ENCODE assay signal across 8 mouse cellular contexts in the genomic region with DNA sequence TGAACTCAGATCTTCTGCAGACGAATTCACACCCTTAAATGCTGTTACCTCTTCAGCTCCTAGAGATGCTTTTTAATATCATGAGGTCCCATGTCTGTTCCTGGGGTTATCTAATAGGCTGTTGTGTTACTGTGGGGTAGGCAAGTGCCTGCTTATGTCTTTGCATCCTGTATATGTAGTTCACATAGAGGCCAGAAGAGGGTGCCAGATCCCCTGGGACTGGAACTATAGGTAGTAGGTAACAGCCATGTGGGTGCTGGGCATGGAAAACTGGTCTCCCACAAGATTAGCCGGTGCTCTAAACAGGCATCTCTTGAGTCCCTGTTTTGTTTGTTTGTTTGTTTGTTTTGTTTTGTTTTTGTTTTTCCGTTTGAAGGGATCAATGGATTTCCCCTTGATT. TPM values are rescaled to one million over a fixed set of nuclear protein-coding genes. Genes with fewer than 3 reads are reported as not detected.
DNase-seq lines count a peak whose midpoint lies in the region; ATAC-seq and TF ChIP-seq lines count a peak whose summit lies in the region.
"Had no signal": no experiment of that assay in that cellular context is flagged by ENCODE, and none has a peak within 500 bp of the region (broad histone marks: within the 10 kb centered on the region; RNA-seq: fewer than 3 reads in every experiment).

No protein-coding gene starts in this region.

- TF ChIP-seq POLR2A in cortical plate, adult 2 months (IDR thresholded peaks at IDR 0.05; ENCODE audit: extremely low read depth, insufficient read depth, low read length): no peak

- TF ChIP-seq CTCF in layer of hippocampus, adult 2 months (conservative IDR thresholded peaks at IDR 0.05): peak; percentile 67
- peak; percentile 86 for TF ChIP-seq CTCF in Patski (IDR thresholded peaks at IDR 0.05)
- peak; percentile 24; the same call in 1 of the 2 replicates for TF ChIP-seq CTCF in cortical plate, adult 2 months (IDR thresholded peaks at IDR 0.05; ENCODE audit: extremely low read depth, insufficient read depth, low read length)

- H3K9me3 ChIP-seq in forebrain, embryonic 16.5 days (ENCODE audit: control insufficient read depth, low read length): no peaks in the 10 kb centered on the region
- H3K9me3 ChIP-seq: midbrain, embryonic 12.5 days had no signal

- H3K36me3 ChIP-seq in forebrain, embryonic 16.5 days (ENCODE audit: control insufficient read depth, insufficient read depth): no peaks in the 10 kb centered on the region
- H3K36me3 ChIP-seq: midbrain, embryonic 12.5 days had no signal

- H3K27ac ChIP-seq in layer of hippocampus, adult 2 months: no peak overlapping the region
- H3K27ac ChIP-seq in cortical plate, adult 2 months (ENCODE audit: insufficient read depth, low read length): no peak overlapping the region
- no peak overlapping the region for H3K27ac ChIP-seq in forebrain, embryonic 16.5 days (ENCODE audit: low read length)
- H3K27ac ChIP-seq: midbrain, embryonic 12.5 days had no signal

- DNase-seq in layer of hippocampus, adult 2 months (ENCODE audit: low spot score in 2 of 2): no peak
- DNase-seq in layer of hippocampus, postnatal 25 days (ENCODE audit: extremely low spot score in 1 of 2, low spot score in 1 of 2): no peak
- DNase-seq in Patski (ENCODE audit: low read depth, low spot score): no peak
- DNase-seq in layer of hippocampus, adult 9-11 months: no peak

- no peak overlapping the region for H3K4me2 ChIP-seq in forebrain, embryonic 16.5 days (ENCODE audit: low read length)
- H3K4me2 ChIP-seq: midbrain, embryonic 12.5 days had no signal

- H3K4me1 ChIP-seq in cortical plate, adult 2 months (ENCODE audit: control insufficient read depth, insufficient read depth, low read length): no peaks in the 10 kb centered on the region
- H3K4me1 ChIP-seq in forebrain, embryonic 16.5 days (replicated peaks; ENCODE audit: control insufficient read depth, insufficient read depth, low read length): no peaks in the 10 kb centered on the region
- H3K4me1 ChIP-seq: midbrain, embryonic 12.5 days had no signal

- no peak for ATAC-seq in Patski
- ATAC-seq in megakaryocyte progenitor cell, adult 5-6 weeks (replicated peaks; ENCODE audit: poor library complexity): peak; percentile 76
- no peak for ATAC-seq in forebrain, embryonic 16.5 days

- in situ Hi-C loops in Patski (cut with MboI; ENCODE audit: low pct_unique_long_range_greater_than_20kb): loop anchor here (5.0 kb wide), 1 partner anchor 35 kb away; no protein-coding TSS in a partner anchor

- H3K27me3 ChIP-seq in Patski: peaks cover under 1% of the 10 kb centered on the region
- no peaks in the 10 kb centered on the region for H3K27me3 ChIP-seq in forebrain, embryonic 16.5 days (replicated peaks; ENCODE audit: control insufficient read depth, insufficient read depth, low read length)
- H3K27me3 ChIP-seq: midbrain, embryonic 12.5 days had no signal

- CTCF ChIA-PET in Patski (lab: Charles Lee): interaction anchor here (0.9 to 2.4 kb wide), 3 partner anchors 22 to 41 kb away, joined by 3 to 11 read pairs (median 7); a partner anchor contains a TSS

- H3K9ac ChIP-seq in forebrain, embryonic 16.5 days (replicated peaks; ENCODE audit: low read depth, low read length): no peak overlapping the region
- H3K9ac ChIP-seq: midbrain, embryonic 12.5 days had no signal

- POLR2A ChIA-PET in Patski (lab: Charles Lee): no interaction called here

- WGBS in forebrain, embryonic 16.5 days: 45% methylated on average over 3 of the region's 3 CpGs

- no peak overlapping the region for H3K4me3 ChIP-seq in layer of hippocampus, adult 2 months
- H3K4me3 ChIP-seq in cortical plate, adult 2 months (ENCODE audit: insufficient read depth, low read length): no peak overlapping the region
- H3K4me3 ChIP-seq in forebrain, embryonic 16.5 days (replicated peaks; ENCODE audit: low read length): no peak overlapping the region
- H3K4me3 ChIP-seq: midbrain, embryonic 12.5 days had no signal

RNA-seq across cellular contexts. Expression of a gene that starts 15.8 kb away (rescaled TPM):
- 1 to 10 TPM in 1 of 2 experiments, under 1 TPM in 1; 0.67 to 1.5 TPM for total RNA-seq in layer of hippocampus, adult 2 months (2021)
- 1 to 10 TPM; 1.1 to 3.4 TPM for total RNA-seq in layer of hippocampus, postnatal 25 days (2021)
- polyA plus RNA-seq in Patski (2021): not detected
- 1.1 and 1.6 TPM in 2 replicates for polyA plus RNA-seq in cortical plate, adult 2 months (2012; rRNA removed)
- 4.4 and 6.0 TPM in 2 replicates for total RNA-seq in megakaryocyte progenitor cell, adult 5-6 weeks (2015)
- total RNA-seq in megakaryocyte progenitor cell, adult 5-6 weeks (2017): 7.4 and 7.5 TPM in 2 replicates
- 0.68 and 0.80 TPM in 2 replicates for polyA plus RNA-seq in forebrain, embryonic 16.5 days (2015; fragmentation: Nextera tagmentation; extraction: Ambion mirVana)

RNA-seq across cellular contexts. Expression of a gene that starts 40.7 kb away (rescaled TPM):
- total RNA-seq in layer of hippocampus, adult 2 months (2021): 10 to 100 TPM; 35.2 to 47.0 TPM
- total RNA-seq in layer of hippocampus, postnatal 25 days (2021): 10 to 100 TPM; 28.1 to 39.2 TPM
- polyA plus RNA-seq in Patski (2021): 1.9 TPM
- 57.4 and 62.1 TPM in 2 replicates for polyA plus RNA-seq in cortical plate, adult 2 months (2012; rRNA removed)
- not detected in 2 replicates for total RNA-seq in megakaryocyte progenitor cell, adult 5-6 weeks (2015)
- total RNA-seq in megakaryocyte progenitor cell, adult 5-6 weeks (2017): not detected in 2 replicates
- 3.1 and 4.8 TPM in 2 replicates for polyA plus RNA-seq in forebrain, embryonic 16.5 days (2015; fragmentation: Nextera tagmentation; extraction: Ambion mirVana)

RNA-seq across cellular contexts. Expression of a gene that starts 41.7 kb away (rescaled TPM):
- total RNA-seq in layer of hippocampus, adult 2 months (2021): under 1 TPM in 1 of 2 experiments, not detected in 1; 0.46 TPM
- under 1 TPM; 0.38 to 0.49 TPM for total RNA-seq in layer of hippocampus, postnatal 25 days (2021)
- not detected for polyA plus RNA-seq in Patski (2021)
- 0.63 and 0.95 TPM in 2 replicates for polyA plus RNA-seq in cortical plate, adult 2 months (2012; rRNA removed)
- 25.7 and 30.7 TPM in 2 replicates for total RNA-seq in megakaryocyte progenitor cell, adult 5-6 weeks (2015)
- 29.3 and 36.6 TPM in 2 replicates for total RNA-seq in megakaryocyte progenitor cell, adult 5-6 weeks (2017)
- polyA plus RNA-seq in forebrain, embryonic 16.5 days (2015; fragmentation: Nextera tagmentation; extraction: Ambion mirVana): 0.76 and 1.3 TPM in 2 replicates

RNA-seq across cellular contexts. Expression of a gene that starts 49.0 kb away (rescaled TPM):
- 10 to 100 TPM in 1 of 2 experiments, 1 to 10 TPM in 1; 7.9 to 11.0 TPM for total RNA-seq in layer of hippocampus, adult 2 months (2021)
- total RNA-seq in layer of hippocampus, postnatal 25 days (2021): 10 to 100 TPM in 1 of 2 experiments, 1 to 10 TPM in 1; 7.0 to 10.0 TPM
- 12.2 TPM for polyA plus RNA-seq in Patski (2021)
- 6.2 and 6.3 TPM in 2 replicates for polyA plus RNA-seq in cortical plate, adult 2 months (2012; rRNA removed)
- total RNA-seq in megakaryocyte progenitor cell, adult 5-6 weeks (2015): 4.4 and 7.0 TPM in 2 replicates
- 2.5 and 4.6 TPM in 2 replicates for total RNA-seq in megakaryocyte progenitor cell, adult 5-6 weeks (2017)
- 13.2 and 14.8 TPM in 2 replicates for polyA plus RNA-seq in forebrain, embryonic 16.5 days (2015; fragmentation: Nextera tagmentation; extraction: Ambion mirVana)

RNA-seq across cellular contexts. Expression of a gene that starts 57.8 kb away (rescaled TPM):
- total RNA-seq in layer of hippocampus, adult 2 months (2021): 1 to 10 TPM in 1 of 2 experiments, under 1 TPM in 1; 0.83 to 1.4 TPM
- 1 to 10 TPM; 1.2 to 2.1 TPM for total RNA-seq in layer of hippocampus, postnatal 25 days (2021)
- polyA plus RNA-seq in Patski (2021): not detected
- 1.2 and 1.4 TPM in 2 replicates for polyA plus RNA-seq in cortical plate, adult 2 months (2012; rRNA removed)
- 0.17 TPM in 1 of 2 replicates, not detected in the other for total RNA-seq in megakaryocyte progenitor cell, adult 5-6 weeks (2015)
- total RNA-seq in megakaryocyte progenitor cell, adult 5-6 weeks (2017): not detected in 2 replicates
- polyA plus RNA-seq in forebrain, embryonic 16.5 days (2015; fragmentation: Nextera tagmentation; extraction: Ambion mirVana): 6.9 and 8.1 TPM in 2 replicates

Comparison
In these comparisons a context has a peak if more than half of its experiments do, and no peak if none do; other contexts are left out.
1. CTCF ChIP-seq: peak in every context shown above with its lines; median percentile 86 in Patski; 67 in layer of hippocampus, adult 2 months; 24 in cortical plate, adult 2 months.
2. RNA of a gene that starts 40.7 kb away (total RNA-seq): 35.2 to 47.0 TPM in layer of hippocampus, adult 2 months and 28.1 to 39.2 TPM in layer of hippocampus, postnatal 25 days; not detected in megakaryocyte progenitor cell, adult 5-6 weeks; every median in the first group is over 10 times any median in the second.
3. RNA of a gene that starts 41.7 kb away (total RNA-seq): 25.7 to 36.6 TPM in megakaryocyte progenitor cell, adult 5-6 weeks; 0.38 to 0.49 TPM in layer of hippocampus, postnatal 25 days and 0.46 TPM in layer of hippocampus, adult 2 months; every median in the first group is over 10 times any median in the second.